Mouse (Mus musculus): ENCODE measurements around the gene Ly75. TPM values are rescaled to one million over a fixed set of nuclear protein-coding genes. Genes with fewer than 3 reads are reported as not detected.

The Ly75 gene
- polyA plus RNA-seq, 1 experiment from 2014 or later, result 5.0 TPM

GRCm38 (mm10) chr2:60365820-60366610, 17.1 kb downstream of the Ly75 start:
- Histone ChIP-seq H3K36me3 (ENCODE audit: control insufficient read depth, insufficient read depth) (no peaks in the 10 kb centered on the region), H3K27ac (ENCODE audit: low read length) (peak overlapping the region; percentile 44; the same call in 1 of the 2 replicates), H3K4me3 (ENCODE audit: low read length) (no peak overlapping the region), H3K9ac (ENCODE audit: low read length) (no peak overlapping the region), H3K4me1 (ENCODE audit: control insufficient read depth, insufficient read depth, low read length) (peaks cover 11% of the 10 kb centered on the region), H3K27me3 (ENCODE audit: control insufficient read depth, insufficient read depth, low read length) (no peaks in the 10 kb centered on the region), H3K4me2 (ENCODE audit: low read depth, low read length) (no peak overlapping the region), H3K9me3 (replicated peaks; ENCODE audit: control insufficient read depth, low read length) (no peaks in the 10 kb centered on the region)
- ATAC-seq (replicated peaks; ENCODE audit: extremely low read depth, insufficient read depth, low FRiP score), result peak; percentile 23; the same call in 1 of the 2 replicates
- 61% methylated on average over 5 of the region's 5 CpGs for WGBS

GRCm38 (mm10) chr2:60365138-60365775, 17.8 kb downstream of the Ly75 start:
- no peak overlapping the region for H3K9ac ChIP-seq (ENCODE audit: low read length)
- ATAC-seq (replicated peaks; ENCODE audit: extremely low read depth, insufficient read depth, low FRiP score), result no peak
- H3K27ac ChIP-seq (ENCODE audit: low read length), result peak overlapping the region; percentile 44
- H3K4me2 ChIP-seq (ENCODE audit: low read depth, low read length), result no peak overlapping the region
- H3K4me3 ChIP-seq (ENCODE audit: low read length), result no peak overlapping the region
- peaks cover 11% of the 10 kb centered on the region for H3K4me1 ChIP-seq (ENCODE audit: control insufficient read depth, insufficient read depth, low read length)
- no peaks in the 10 kb centered on the region for H3K36me3 ChIP-seq (ENCODE audit: control insufficient read depth, insufficient read depth)
- 59% methylated on average over 7 of the region's 7 CpGs for WGBS
- H3K9me3 ChIP-seq (replicated peaks; ENCODE audit: control insufficient read depth, low read length), result no peaks in the 10 kb centered on the region
- H3K27me3 ChIP-seq (ENCODE audit: control insufficient read depth, insufficient read depth, low read length), result no peaks in the 10 kb centered on the region

GRCm38 (mm10) chr2:60362146-60362545, 21.0 kb downstream of the Ly75 start:
- Histone ChIP-seq H3K4me3 (ENCODE audit: low read length) (no peak overlapping the region), H3K27ac (ENCODE audit: low read length) (no peak overlapping the region), H3K9ac (ENCODE audit: low read length) (no peak overlapping the region), H3K27me3 (ENCODE audit: control insufficient read depth, insufficient read depth, low read length) (no peaks in the 10 kb centered on the region), H3K4me1 (ENCODE audit: control insufficient read depth, insufficient read depth, low read length) (peaks cover 11% of the 10 kb centered on the region), H3K9me3 (replicated peaks; ENCODE audit: control insufficient read depth, low read length) (no peaks in the 10 kb centered on the region), H3K4me2 (ENCODE audit: low read depth, low read length) (no peak overlapping the region), H3K36me3 (ENCODE audit: control insufficient read depth, insufficient read depth) (no peaks in the 10 kb centered on the region)
- no peak for ATAC-seq (replicated peaks; ENCODE audit: extremely low read depth, insufficient read depth, low FRiP score)
- 77% methylated on average over 6 of the region's 6 CpGs for WGBS

- no peak overlapping the region for H3K4me3 ChIP-seq (ENCODE audit: low read length)
- no peak overlapping the region for H3K9ac ChIP-seq (ENCODE audit: low read length)
- no peak overlapping the region for H3K4me2 ChIP-seq (ENCODE audit: low read depth, low read length)
- H3K36me3 ChIP-seq (ENCODE audit: control insufficient read depth, insufficient read depth), result no peaks in the 10 kb centered on the region
- no peaks in the 10 kb centered on the region for H3K9me3 ChIP-seq (replicated peaks; ENCODE audit: control insufficient read depth, low read length)
- peaks cover 7% of the 10 kb centered on the region for H3K4me1 ChIP-seq (ENCODE audit: control insufficient read depth, insufficient read depth, low read length)
- no peak for ATAC-seq (replicated peaks; ENCODE audit: extremely low read depth, insufficient read depth, low FRiP score)
- WGBS, result 93% methylated on average over 3 of the region's 3 CpGs
- H3K27ac ChIP-seq (ENCODE audit: low read length), result no peak overlapping the region
- H3K27me3 ChIP-seq (ENCODE audit: control insufficient read depth, insufficient read depth, low read length), result no peaks in the 10 kb centered on the region
These were observed 23.3 kb downstream of the Ly75 start for GRCm38 (mm10) chr2:60359796-60360195.

- ATAC-seq (replicated peaks; ENCODE audit: extremely low read depth, insufficient read depth, low FRiP score), result no peak
- no peak overlapping the region for H3K27ac ChIP-seq (ENCODE audit: low read length)
- H3K4me2 ChIP-seq (ENCODE audit: low read depth, low read length), result peak overlapping the region; percentile 52
- 19% methylated on average over 3 of the region's 3 CpGs for WGBS
- H3K4me1 ChIP-seq (ENCODE audit: control insufficient read depth, insufficient read depth, low read length), result peaks cover 9% of the 10 kb centered on the region
- no peaks in the 10 kb centered on the region for H3K36me3 ChIP-seq (ENCODE audit: control insufficient read depth, insufficient read depth)
- no peaks in the 10 kb centered on the region for H3K27me3 ChIP-seq (ENCODE audit: control insufficient read depth, insufficient read depth, low read length)
- no peaks in the 10 kb centered on the region for H3K9me3 ChIP-seq (replicated peaks; ENCODE audit: control insufficient read depth, low read length)
- H3K9ac ChIP-seq (ENCODE audit: low read length), result no peak overlapping the region
- H3K4me3 ChIP-seq (ENCODE audit: low read length), result peak overlapping the region; percentile 22; the same call in 1 of the 2 replicates
These were observed 27.8 kb downstream of the Ly75 start for GRCm38 (mm10) chr2:60355388-60355683.

- no peak for ATAC-seq (replicated peaks; ENCODE audit: extremely low read depth, insufficient read depth, low FRiP score)
- no peak overlapping the region for H3K9ac ChIP-seq (ENCODE audit: low read length)
- no peak overlapping the region for H3K27ac ChIP-seq (ENCODE audit: low read length)
- peak overlapping the region; percentile 22; the same call in 1 of the 2 replicates for H3K4me3 ChIP-seq (ENCODE audit: low read length)
- H3K4me2 ChIP-seq (ENCODE audit: low read depth, low read length), result peak overlapping the region; percentile 52
- H3K9me3 ChIP-seq (replicated peaks; ENCODE audit: control insufficient read depth, low read length), result no peaks in the 10 kb centered on the region
- H3K4me1 ChIP-seq (ENCODE audit: control insufficient read depth, insufficient read depth, low read length), result peaks cover 9% of the 10 kb centered on the region
- H3K27me3 ChIP-seq (ENCODE audit: control insufficient read depth, insufficient read depth, low read length), result no peaks in the 10 kb centered on the region
- H3K36me3 ChIP-seq (ENCODE audit: control insufficient read depth, insufficient read depth), result no peaks in the 10 kb centered on the region
- WGBS, result 64% methylated on average over 18 of the region's 18 CpGs
These were observed 28.3 kb downstream of the Ly75 start for GRCm38 (mm10) chr2:60354541-60355387.

- no peak overlapping the region for H3K4me2 ChIP-seq (ENCODE audit: low read depth, low read length)
- no peak for ATAC-seq (replicated peaks; ENCODE audit: extremely low read depth, insufficient read depth, low FRiP score)
- no peak overlapping the region for H3K9ac ChIP-seq (ENCODE audit: low read length)
- no peaks in the 10 kb centered on the region for H3K27me3 ChIP-seq (ENCODE audit: control insufficient read depth, insufficient read depth, low read length)
- H3K27ac ChIP-seq (ENCODE audit: low read length), result no peak overlapping the region
- no peaks in the 10 kb centered on the region for H3K9me3 ChIP-seq (replicated peaks; ENCODE audit: control insufficient read depth, low read length)
- no peaks in the 10 kb centered on the region for H3K36me3 ChIP-seq (ENCODE audit: control insufficient read depth, insufficient read depth)
- H3K4me1 ChIP-seq (ENCODE audit: control insufficient read depth, insufficient read depth, low read length), result peaks cover 9% of the 10 kb centered on the region
- 79% methylated on average over 5 of the region's 5 CpGs for WGBS
- no peak overlapping the region for H3K4me3 ChIP-seq (ENCODE audit: low read length)
These were observed 30.8 kb downstream of the Ly75 start for GRCm38 (mm10) chr2:60352296-60352695.

GRCm38 (mm10) chr2:60351781-60352180, 31.3 kb downstream of the Ly75 start:
- H3K4me1 ChIP-seq (ENCODE audit: control insufficient read depth, insufficient read depth, low read length), result peaks cover 9% of the 10 kb centered on the region
- no peak for ATAC-seq (replicated peaks; ENCODE audit: extremely low read depth, insufficient read depth, low FRiP score)
- WGBS, result 67% methylated on average over 8 of the region's 8 CpGs
- no peak overlapping the region for H3K27ac ChIP-seq (ENCODE audit: low read length)
- H3K4me3 ChIP-seq (ENCODE audit: low read length), result no peak overlapping the region
- H3K4me2 ChIP-seq (ENCODE audit: low read depth, low read length), result no peak overlapping the region
- H3K9ac ChIP-seq (ENCODE audit: low read length), result no peak overlapping the region
- no peaks in the 10 kb centered on the region for H3K9me3 ChIP-seq (replicated peaks; ENCODE audit: control insufficient read depth, low read length)
- no peaks in the 10 kb centered on the region for H3K27me3 ChIP-seq (ENCODE audit: control insufficient read depth, insufficient read depth, low read length)
- H3K36me3 ChIP-seq (ENCODE audit: control insufficient read depth, insufficient read depth), result no peaks in the 10 kb centered on the region

GRCm38 (mm10) chr2:60347875-60348274, 35.2 kb downstream of the Ly75 start:
- no peaks in the 10 kb centered on the region for H3K4me1 ChIP-seq (ENCODE audit: control insufficient read depth, insufficient read depth, low read length)
- no peak for ATAC-seq (replicated peaks; ENCODE audit: extremely low read depth, insufficient read depth, low FRiP score)
- H3K4me2 ChIP-seq (ENCODE audit: low read depth, low read length), result no peak overlapping the region
- H3K9me3 ChIP-seq (replicated peaks; ENCODE audit: control insufficient read depth, low read length), result no peaks in the 10 kb centered on the region
- H3K9ac ChIP-seq (ENCODE audit: low read length), result no peak overlapping the region
- H3K4me3 ChIP-seq (ENCODE audit: low read length), result no peak overlapping the region
- H3K27me3 ChIP-seq (ENCODE audit: control insufficient read depth, insufficient read depth, low read length), result no peaks in the 10 kb centered on the region
- H3K27ac ChIP-seq (ENCODE audit: low read length), result no peak overlapping the region
- WGBS, result 78% methylated on average over 7 of the region's 7 CpGs
- no peaks in the 10 kb centered on the region for H3K36me3 ChIP-seq (ENCODE audit: control insufficient read depth, insufficient read depth)

All from heart, embryonic 16.5 days (tissue).